Mouse (Mus musculus): ENCODE data around the gene Tmem163. TPM values are rescaled to one million over a fixed set of nuclear protein-coding genes. Genes with fewer than 3 reads are reported as not detected.
A peak's percentile ranks its signal among the peaks of the same experiment; 100 is the strongest.

Tmem163 gene
- 49.0 and 50.5 TPM in 2 replicates for polyA plus RNA-seq (2015; fragmentation: Nextera tagmentation; extraction: Ambion mirVana)

DNA sequence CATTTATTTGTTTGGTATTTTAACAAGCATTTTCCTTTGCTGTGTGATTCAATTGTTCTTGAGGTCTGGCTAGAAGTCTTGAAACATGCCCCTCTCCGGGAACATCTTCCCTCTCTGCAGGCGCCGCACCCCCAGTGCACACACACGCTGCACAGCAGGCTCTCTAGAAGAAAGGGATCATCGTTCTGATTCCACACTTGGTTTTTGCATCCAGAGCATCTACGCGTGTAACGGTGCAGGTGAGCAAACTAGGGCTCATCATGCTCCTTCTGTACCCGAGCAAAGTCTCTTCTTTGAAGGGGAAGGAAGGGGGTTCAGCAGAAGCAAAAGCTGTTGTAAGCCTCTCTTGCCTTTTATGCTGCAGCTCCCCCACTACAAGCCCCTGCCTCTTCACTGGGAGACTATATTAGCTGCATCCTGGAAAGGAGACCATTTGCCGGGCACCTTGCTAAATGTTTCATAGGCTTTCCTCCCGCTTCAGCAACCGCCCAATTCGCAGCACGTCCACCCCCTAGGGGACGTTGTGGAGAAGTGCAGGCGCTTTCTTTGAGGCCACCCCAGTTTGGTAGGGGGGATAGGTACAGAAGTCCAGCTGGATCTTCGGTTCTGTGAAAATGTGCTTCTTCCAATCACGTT lies at the start of gene Tmem163:
TSS of gene Tmem163 (minus strand) at position 51 of the 636 bp plus-strand sequence.
- 10% methylated on average over 18 of the region's 18 CpGs for WGBS
- H3K4me1 ChIP-seq (ENCODE audit: control insufficient read depth, insufficient read depth, low read depth, low read length): peaks cover 9% of the 10 kb centered on the region; the same call in 1 of the 2 replicates
- H3K36me3 ChIP-seq (ENCODE audit: control insufficient read depth, insufficient read depth, low read length): no peaks in the 10 kb centered on the region
- H3K4me2 ChIP-seq (ENCODE audit: low read length): peak within 1 kb of the TSS; percentile 85
- H3K27me3 ChIP-seq (replicated peaks; ENCODE audit: control insufficient read depth, insufficient read depth, low read length): no peaks in the 10 kb centered on the region; the same call in none of the 2 replicates
- H3K4me3 ChIP-seq (ENCODE audit: low read length): peak within 1 kb of the TSS; percentile 65
- H3K27ac ChIP-seq (ENCODE audit: low read depth, low read length): peak within 1 kb of the TSS; percentile 42
- H3K9me3 ChIP-seq (ENCODE audit: control insufficient read depth, low read length): no peaks in the 10 kb centered on the region
- H3K9ac ChIP-seq (ENCODE audit: low read depth, low read length): peak within 1 kb of the TSS; percentile 70; the same call in 1 of the 2 replicates
- ATAC-seq: 0 out of 2 replicates have a peak, but pooled peaks have one; percentile 13

DNA sequence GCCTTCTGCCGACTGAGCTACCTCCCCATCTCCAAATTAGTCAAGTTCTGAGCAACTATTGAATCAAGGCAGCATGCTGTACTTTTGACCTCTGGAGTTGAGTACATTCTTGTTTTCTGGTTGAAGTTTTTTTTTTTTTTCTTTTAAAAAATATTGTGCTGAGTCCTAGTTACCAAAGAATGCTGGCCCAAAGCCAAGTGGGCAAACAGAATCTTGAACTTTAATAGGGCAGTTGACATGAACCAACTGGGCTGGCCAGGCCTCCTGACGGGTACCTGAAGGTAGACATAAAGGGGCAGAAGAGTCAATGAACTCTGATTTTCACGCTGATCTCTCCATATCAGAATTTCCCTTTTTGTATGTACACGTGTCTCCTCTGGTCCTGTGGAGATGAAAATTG lies 49.7 kb upstream of the Tmem163 start, which contains the start of gene Acmsd:
TSS of gene Acmsd (plus strand) at position 318 of the 400 bp plus-strand sequence.
- ATAC-seq: no peak
- Histone ChIP-seq H3K36me3 (ENCODE audit: control insufficient read depth, insufficient read depth, low read length) (no peaks in the 10 kb centered on the region), H3K4me2 (ENCODE audit: low read length) (no peak within 1 kb of the TSS), H3K27ac (ENCODE audit: low read depth, low read length) (no peak within 1 kb of the TSS), H3K9me3 (ENCODE audit: control insufficient read depth, low read length) (no peaks in the 10 kb centered on the region), H3K4me1 (ENCODE audit: control insufficient read depth, insufficient read depth, low read depth, low read length) (no peaks in the 10 kb centered on the region), H3K9ac (ENCODE audit: low read depth, low read length) (no peak within 1 kb of the TSS), H3K27me3 (replicated peaks; ENCODE audit: control insufficient read depth, insufficient read depth, low read length) (no peaks in the 10 kb centered on the region), H3K4me3 (ENCODE audit: low read length) (no peak within 1 kb of the TSS)
- 90% methylated on average over 4 of the region's 4 CpGs for WGBS

DNA sequence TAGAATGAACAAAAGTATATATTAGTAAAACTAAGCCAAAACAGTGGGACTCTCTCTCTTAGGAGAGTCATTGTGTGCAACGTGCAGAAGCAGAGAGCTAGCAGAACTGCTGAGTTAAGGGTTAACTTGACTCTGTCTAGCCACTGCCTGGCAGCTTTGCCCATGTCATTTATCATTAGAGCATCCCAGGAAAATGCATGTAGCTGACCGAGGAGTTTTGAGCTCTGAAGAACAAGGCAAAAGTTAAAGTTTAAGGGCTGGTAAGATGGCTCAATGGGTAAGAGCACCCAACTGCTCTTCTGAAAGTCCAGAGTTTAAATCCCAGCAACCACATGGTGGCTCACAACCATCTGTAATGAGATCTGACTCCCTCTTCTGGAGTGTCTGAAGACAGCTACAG lies 44.2 kb upstream of the Tmem163 start:
- no peak for ATAC-seq

DNA sequence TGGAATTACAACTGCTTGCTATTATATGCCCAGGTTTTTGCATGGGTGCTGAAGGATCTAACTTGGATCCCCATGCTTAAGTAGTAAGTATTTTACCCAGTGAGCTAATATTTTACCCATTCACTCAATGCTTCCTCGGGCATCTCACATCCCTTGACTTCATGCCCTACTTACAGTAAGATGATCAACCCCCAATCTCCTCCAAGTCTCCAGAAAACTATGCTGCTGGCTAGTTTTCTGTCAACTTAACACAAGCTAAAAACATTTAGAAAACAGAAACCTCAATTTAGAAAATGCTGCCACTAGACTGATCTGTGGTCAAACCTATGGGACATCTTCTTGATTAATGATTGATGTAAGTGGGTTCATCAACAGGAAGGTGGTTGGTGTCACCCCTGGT lies 38.9 kb upstream of the Tmem163 start:
- H3K4me3 ChIP-seq (ENCODE audit: low read length): no peak overlapping the region
- H3K27me3 ChIP-seq (replicated peaks; ENCODE audit: control insufficient read depth, insufficient read depth, low read length): no peaks in the 10 kb centered on the region
- H3K9me3 ChIP-seq (ENCODE audit: control insufficient read depth, low read length): no peaks in the 10 kb centered on the region
- H3K4me2 ChIP-seq (ENCODE audit: low read length): no peak overlapping the region
- 90% methylated on average over 1 of the region's 1 CpGs for WGBS
- no peak overlapping the region for H3K27ac ChIP-seq (ENCODE audit: low read depth, low read length)
- H3K9ac ChIP-seq (ENCODE audit: low read depth, low read length): no peak overlapping the region
- H3K4me1 ChIP-seq (ENCODE audit: control insufficient read depth, insufficient read depth, low read depth, low read length): no peaks in the 10 kb centered on the region
- H3K36me3 ChIP-seq (ENCODE audit: control insufficient read depth, insufficient read depth, low read length): no peaks in the 10 kb centered on the region
- ATAC-seq: no peak

More for the DNA sequence above, 44.2 kb upstream of the Tmem163 start:
- H3K36me3 ChIP-seq (ENCODE audit: control insufficient read depth, insufficient read depth, low read length): no peaks in the 10 kb centered on the region
- no peak overlapping the region for H3K4me3 ChIP-seq (ENCODE audit: low read length)
- H3K4me1 ChIP-seq (ENCODE audit: control insufficient read depth, insufficient read depth, low read depth, low read length): no peaks in the 10 kb centered on the region
- no peaks in the 10 kb centered on the region for H3K27me3 ChIP-seq (replicated peaks; ENCODE audit: control insufficient read depth, insufficient read depth, low read length)
- H3K9ac ChIP-seq (ENCODE audit: low read depth, low read length): no peak overlapping the region
- WGBS: 37% methylated on average over 2 of the region's 2 CpGs
- H3K27ac ChIP-seq (ENCODE audit: low read depth, low read length): no peak overlapping the region
- H3K4me2 ChIP-seq (ENCODE audit: low read length): no peak overlapping the region
- no peaks in the 10 kb centered on the region for H3K9me3 ChIP-seq (ENCODE audit: control insufficient read depth, low read length)

DNA sequence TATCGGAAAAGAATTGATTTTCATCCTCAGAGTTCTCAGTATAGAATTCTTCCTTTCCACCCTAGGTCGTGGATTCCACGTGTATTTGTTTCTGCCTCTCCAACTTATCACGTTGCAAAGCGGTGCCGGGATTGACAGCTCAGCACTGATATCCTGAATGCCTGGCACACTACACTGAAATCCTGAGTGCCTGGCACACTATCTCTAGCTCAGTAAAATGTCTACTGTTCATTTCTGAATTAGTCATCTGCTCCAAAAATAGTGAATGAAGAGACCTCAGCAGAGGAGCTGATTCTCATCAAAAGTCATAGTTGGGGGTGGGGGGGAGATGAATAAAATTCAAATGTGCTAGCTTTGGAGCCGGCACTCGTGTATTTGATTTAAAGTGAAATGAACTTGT lies 37.1 kb upstream of the Tmem163 start:
- no peak overlapping the region for H3K4me2 ChIP-seq (ENCODE audit: low read length)
- ATAC-seq: no peak
- H3K9me3 ChIP-seq (ENCODE audit: control insufficient read depth, low read length): no peaks in the 10 kb centered on the region
- H3K4me1 ChIP-seq (ENCODE audit: control insufficient read depth, insufficient read depth, low read depth, low read length): no peaks in the 10 kb centered on the region
- H3K9ac ChIP-seq (ENCODE audit: low read depth, low read length): no peak overlapping the region
- no peak overlapping the region for H3K27ac ChIP-seq (ENCODE audit: low read depth, low read length)
- no peaks in the 10 kb centered on the region for H3K27me3 ChIP-seq (replicated peaks; ENCODE audit: control insufficient read depth, insufficient read depth, low read length)
- WGBS: 88% methylated on average over 8 of the region's 8 CpGs
- no peaks in the 10 kb centered on the region for H3K36me3 ChIP-seq (ENCODE audit: control insufficient read depth, insufficient read depth, low read length)
- no peak overlapping the region for H3K4me3 ChIP-seq (ENCODE audit: low read length)

DNA sequence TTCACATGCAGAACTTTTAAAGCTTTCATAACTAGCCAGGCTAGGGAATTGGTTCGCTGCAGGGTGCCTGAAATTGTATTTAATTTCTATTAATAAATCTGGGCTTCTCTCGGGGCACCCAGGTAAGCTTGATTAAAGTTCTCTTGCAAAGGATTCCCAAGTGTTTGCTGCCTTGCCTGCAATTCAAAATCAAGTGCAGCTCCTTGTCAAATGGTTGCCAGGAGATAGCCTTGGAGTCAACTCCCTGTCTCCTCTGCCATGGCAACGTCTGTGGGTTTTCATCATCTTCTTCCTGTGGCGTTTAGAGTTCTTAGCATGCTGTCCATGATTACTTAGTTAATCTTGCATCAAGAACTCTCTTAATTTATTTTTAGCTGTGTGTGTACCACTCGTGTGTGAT lies 26.9 kb upstream of the Tmem163 start:
- H3K4me1 ChIP-seq (ENCODE audit: control insufficient read depth, insufficient read depth, low read depth, low read length): no peaks in the 10 kb centered on the region
- no peaks in the 10 kb centered on the region for H3K27me3 ChIP-seq (replicated peaks; ENCODE audit: control insufficient read depth, insufficient read depth, low read length)
- H3K4me2 ChIP-seq (ENCODE audit: low read length): no peak overlapping the region
- no peak overlapping the region for H3K27ac ChIP-seq (ENCODE audit: low read depth, low read length)
- WGBS: 50% methylated on average over 5 of the region's 5 CpGs
- H3K9ac ChIP-seq (ENCODE audit: low read depth, low read length): no peak overlapping the region
- ATAC-seq: peak; percentile 61; the same call in 1 of the 2 replicates
- no peak overlapping the region for H3K4me3 ChIP-seq (ENCODE audit: low read length)
- H3K9me3 ChIP-seq (ENCODE audit: control insufficient read depth, low read length): no peaks in the 10 kb centered on the region
- H3K36me3 ChIP-seq (ENCODE audit: control insufficient read depth, insufficient read depth, low read length): no peaks in the 10 kb centered on the region

DNA sequence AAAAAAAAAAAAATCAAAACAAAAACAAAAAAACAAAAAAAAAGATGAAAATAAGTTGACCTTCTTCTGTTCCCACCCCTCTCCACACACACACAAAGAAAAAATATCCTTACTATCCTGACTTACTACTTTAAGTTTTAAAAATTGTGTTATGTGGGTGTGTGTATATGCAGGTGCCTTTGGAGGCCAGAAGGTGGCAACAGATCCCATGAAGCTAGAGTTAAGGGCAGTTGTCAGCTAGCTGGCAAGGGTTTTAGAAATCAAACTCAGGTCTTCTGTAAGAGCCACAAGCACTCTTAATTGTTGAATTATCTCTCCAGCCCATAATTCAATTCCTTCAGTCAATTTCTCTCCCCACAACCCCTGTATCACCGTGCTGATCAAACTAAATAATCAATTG lies 22.8 kb upstream of the Tmem163 start:
- 87% methylated on average over 1 of the region's 1 CpGs for WGBS
- Histone ChIP-seq H3K27ac (ENCODE audit: low read depth, low read length) (no peak overlapping the region), H3K27me3 (replicated peaks; ENCODE audit: control insufficient read depth, insufficient read depth, low read length) (no peaks in the 10 kb centered on the region), H3K36me3 (ENCODE audit: control insufficient read depth, insufficient read depth, low read length) (no peaks in the 10 kb centered on the region), H3K9me3 (ENCODE audit: control insufficient read depth, low read length) (no peaks in the 10 kb centered on the region), H3K4me3 (ENCODE audit: low read length) (no peak overlapping the region), H3K4me1 (ENCODE audit: control insufficient read depth, insufficient read depth, low read depth, low read length) (no peaks in the 10 kb centered on the region), H3K4me2 (ENCODE audit: low read length) (no peak overlapping the region), H3K9ac (ENCODE audit: low read depth, low read length) (no peak overlapping the region)
- ATAC-seq: no peak

DNA sequence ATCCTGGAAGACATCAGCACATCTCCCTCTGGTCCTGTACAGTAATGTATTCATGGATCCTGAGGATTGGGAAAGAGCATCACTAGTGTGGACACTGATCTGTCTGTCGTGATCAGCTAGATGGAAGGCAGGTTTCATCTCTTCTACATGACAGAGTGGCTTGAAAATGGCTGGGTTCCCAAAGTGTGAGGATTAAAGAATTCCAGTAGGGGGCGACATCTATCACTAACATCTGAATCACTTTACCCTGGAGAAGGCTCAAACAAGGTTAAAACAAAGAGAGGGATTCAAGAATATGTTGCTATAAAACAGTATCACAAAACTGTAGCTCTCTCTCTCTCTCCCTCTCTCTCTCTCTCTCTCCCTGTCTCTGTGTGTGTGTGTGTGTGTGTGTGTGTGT lies 17.2 kb upstream of the Tmem163 start:
- Histone ChIP-seq H3K9me3 (ENCODE audit: control insufficient read depth, low read length) (no peaks in the 10 kb centered on the region), H3K27me3 (replicated peaks; ENCODE audit: control insufficient read depth, insufficient read depth, low read length) (no peaks in the 10 kb centered on the region), H3K27ac (ENCODE audit: low read depth, low read length) (no peak overlapping the region), H3K4me2 (ENCODE audit: low read length) (no peak overlapping the region), H3K36me3 (ENCODE audit: control insufficient read depth, insufficient read depth, low read length) (no peaks in the 10 kb centered on the region), H3K9ac (ENCODE audit: low read depth, low read length) (no peak overlapping the region), H3K4me1 (ENCODE audit: control insufficient read depth, insufficient read depth, low read depth, low read length) (no peaks in the 10 kb centered on the region), H3K4me3 (ENCODE audit: low read length) (no peak overlapping the region)
- WGBS: 28% methylated on average over 2 of the region's 2 CpGs
- ATAC-seq: no peak

DNA sequence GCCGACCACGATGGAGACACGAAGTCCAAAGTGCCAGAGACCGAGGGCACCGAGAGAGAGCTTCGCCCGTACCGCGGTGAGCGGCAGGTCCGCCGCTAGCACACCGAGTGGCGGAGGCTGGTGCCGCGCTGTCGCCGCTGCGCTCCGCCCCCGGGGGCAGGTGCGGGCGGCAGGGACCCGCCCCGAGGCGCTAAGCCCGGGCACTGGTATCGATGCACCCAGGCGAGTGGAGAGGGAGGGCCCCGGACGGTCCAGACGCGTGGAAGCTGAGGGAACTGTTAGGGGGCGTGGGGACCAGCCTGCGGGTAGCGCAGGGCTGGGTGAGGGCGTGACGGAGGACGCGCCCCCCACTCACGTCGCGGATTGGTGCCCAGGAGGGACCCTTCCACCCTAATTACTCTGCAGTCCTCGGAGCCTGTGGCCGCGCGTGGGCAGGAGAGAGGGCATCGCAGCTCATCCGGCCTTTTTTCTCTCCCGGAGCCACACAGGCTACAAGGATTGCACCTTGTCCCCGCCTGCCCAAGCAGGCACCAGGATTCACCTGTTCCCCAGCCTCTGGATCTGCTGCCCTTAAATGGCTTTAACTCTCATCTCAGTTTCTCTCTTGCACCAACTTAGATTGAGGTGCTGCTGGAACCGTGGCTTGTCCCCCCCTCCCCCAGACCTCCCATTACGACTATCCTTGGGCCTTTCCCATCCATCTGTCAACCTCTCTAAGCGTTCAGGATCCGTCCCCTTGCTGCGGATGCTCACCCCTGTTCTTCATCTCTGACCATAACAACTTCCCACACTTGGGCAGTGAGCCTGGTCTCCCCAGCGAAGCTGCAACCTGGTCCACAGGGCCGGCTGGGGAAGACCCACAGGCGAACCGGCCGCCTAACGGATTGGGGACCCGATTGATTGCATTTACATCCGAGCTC lies 1.4 kb downstream of the Tmem163 start:
- no peaks in the 10 kb centered on the region for H3K9me3 ChIP-seq (ENCODE audit: control insufficient read depth, low read length)
- H3K4me3 ChIP-seq (ENCODE audit: low read length): peak overlapping the region; percentile 65
- H3K27me3 ChIP-seq (replicated peaks; ENCODE audit: control insufficient read depth, insufficient read depth, low read length): no peaks in the 10 kb centered on the region; the same call in none of the 2 replicates
- H3K4me1 ChIP-seq (ENCODE audit: control insufficient read depth, insufficient read depth, low read depth, low read length): peaks cover 9% of the 10 kb centered on the region; the same call in 1 of the 2 replicates
- WGBS: 4% methylated on average over 33 of the region's 64 CpGs
- H3K36me3 ChIP-seq (ENCODE audit: control insufficient read depth, insufficient read depth, low read length): no peaks in the 10 kb centered on the region
- ATAC-seq: peak; percentile 65
- peak overlapping the region; percentile 70 for H3K9ac ChIP-seq (ENCODE audit: low read depth, low read length)
- peak overlapping the region; percentile 69 for H3K27ac ChIP-seq (ENCODE audit: low read depth, low read length)
- peak overlapping the region; percentile 85 for H3K4me2 ChIP-seq (ENCODE audit: low read length)
